Comparison of ENCODE assay signal across 9 mouse cellular contexts in the genomic region with DNA sequence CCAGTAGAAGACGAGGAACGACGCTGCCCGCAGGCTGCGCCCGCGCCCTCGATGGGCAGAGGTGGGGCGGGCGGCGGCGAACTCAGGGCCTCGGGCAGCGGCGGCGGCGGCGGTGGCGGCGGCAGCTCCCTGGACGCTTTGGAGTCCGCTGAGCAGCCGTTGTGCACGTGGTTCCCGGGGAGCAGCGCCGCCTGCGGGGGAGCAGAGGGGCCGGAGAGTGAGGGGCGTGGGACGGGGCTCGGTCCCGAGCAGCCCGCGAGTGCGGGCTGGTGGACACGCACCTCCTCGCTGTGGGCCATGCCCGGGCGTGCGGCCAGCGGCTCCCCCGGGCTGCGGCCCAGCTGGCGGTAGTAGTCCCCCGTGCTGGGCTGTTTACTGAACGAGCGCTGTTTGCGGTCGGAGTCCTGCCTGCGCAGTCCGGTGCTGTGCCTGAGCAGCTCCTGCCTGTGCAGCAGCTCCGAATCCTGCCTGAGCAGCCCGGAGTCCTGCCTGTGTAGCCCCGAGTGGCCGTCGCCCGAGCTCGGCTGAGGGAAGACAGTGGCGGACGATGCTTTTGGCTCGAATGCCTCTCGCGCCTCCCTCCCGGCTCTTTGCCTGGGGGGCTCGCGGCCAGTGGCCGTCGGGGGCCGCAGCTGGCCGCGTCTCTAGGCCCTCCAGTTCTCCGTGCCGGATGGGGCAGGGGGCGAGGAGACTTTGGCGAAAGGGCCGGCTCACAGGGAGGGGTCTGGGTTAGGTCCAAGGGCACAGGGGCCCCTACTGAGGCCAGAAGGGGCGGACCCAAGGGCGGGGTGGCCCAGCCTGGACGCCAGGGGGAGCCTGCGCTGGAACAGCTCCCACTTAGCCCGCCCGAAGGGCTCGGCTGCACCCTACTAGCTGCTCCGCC. TPM values are rescaled to one million over a fixed set of nuclear protein-coding genes. Genes with fewer than 3 reads are reported as not detected.
DNase-seq lines count a peak whose midpoint lies in the region; ATAC-seq and TF ChIP-seq lines count a peak whose summit lies in the region.
"Had no signal": no experiment of that assay in that cellular context is flagged by ENCODE, and none has a peak within 500 bp of the region (broad histone marks: within the 10 kb centered on the region; RNA-seq: fewer than 3 reads in every experiment).

No protein-coding gene starts in this region.

- 1% methylated on average over 85 of the region's 85 CpGs for WGBS in forebrain, embryonic 10.5 days

- in situ Hi-C loops in ES-E14 (cut with MboI; ENCODE audit: low sequenced_read_pairs in 2 of 2, unreplicated experiment in 2 of 2): no loop called here

- peak; percentile 68 for DNase-seq in embryo, embryonic 10 days (ENCODE audit: low spot score)
- no peak for DNase-seq in embryo, embryonic 10.5 days (ENCODE audit: low spot score)
- no peak for DNase-seq in ES-E14 (ENCODE audit: low read depth, low spot score)
- DNase-seq in forebrain, embryonic 10.5 days (ENCODE audit: extremely low spot score, low spot score): peak; percentile 62
- peak; percentile 74 to 76 for DNase-seq in heart, postnatal 14 days
- peak; percentile 77 to 88 for DNase-seq in kidney, postnatal 25 days
- peak; percentile 38 to 47 for DNase-seq in spleen, postnatal 36 days (ENCODE audit: low spot score in 2 of 2)

- peak overlapping the region; percentile 67 for H3K9ac ChIP-seq in ES-E14 (ENCODE audit: insufficient read depth, low read depth, low read length, poor library complexity, severe bottlenecking)

- H3K27me3 ChIP-seq in forebrain, embryonic 10.5 days (ENCODE audit: poor library complexity, severe bottlenecking): peaks cover 100% of the 10 kb centered on the region

- no peaks in the 10 kb centered on the region for H3K36me3 ChIP-seq in ES-E14 (ENCODE audit: control insufficient read depth, insufficient read depth, low read length, poor library complexity, severe bottlenecking)
- no peaks in the 10 kb centered on the region for H3K36me3 ChIP-seq in forebrain, embryonic 10.5 days (replicated peaks)

- H3K9me3 ChIP-seq in ES-E14 (ENCODE audit: control insufficient read depth, insufficient read depth, low read depth, low read length): no peaks in the 10 kb centered on the region
- no peaks in the 10 kb centered on the region for H3K9me3 ChIP-seq in forebrain, embryonic 10.5 days

- peak; percentile 47 for ATAC-seq in megakaryocyte, adult 5-6 weeks (ENCODE audit: poor library complexity, severe bottlenecking)

- no peak overlapping the region; the same call in 1 of the 2 replicates for H3K27ac ChIP-seq in ES-E14 (ENCODE audit: insufficient read depth, low read depth, low read length, poor library complexity, severe bottlenecking)
- H3K27ac ChIP-seq in forebrain, embryonic 10.5 days: peak overlapping the region; percentile 77

- H3K4me3 ChIP-seq in ES-E14 (ENCODE audit: insufficient read depth in 1 of 2, low read depth in 1 of 2, low read length in 2 of 2, poor library complexity in 1 of 2, severe bottlenecking in 1 of 2): peak overlapping the region; percentile 68 to 75
- H3K4me3 ChIP-seq in forebrain, embryonic 10.5 days: peak overlapping the region; percentile 50

- peaks cover 0 to 21% of the 10 kb centered on the region in 2 experiments; a peak in 2 of 4 replicates for H3K4me1 ChIP-seq in ES-E14 (ENCODE audit: control insufficient read depth in 2 of 2, insufficient read depth in 2 of 2, low read length in 2 of 2, poor library complexity in 1 of 2)
- H3K4me1 ChIP-seq in forebrain, embryonic 10.5 days: peaks cover 64% of the 10 kb centered on the region

- intact Hi-C loops in heart, postnatal 14 days (cut with DNase I): no loop called here

TF ChIP-seq in ES-E14, 5 proteins besides CTCF, POLR2A, EP300 and RAD21:
- TF ChIP-seq MAFK (IDR thresholded peaks at IDR 0.05; ENCODE audit: insufficient read depth, low read depth, low read length) (no peak), CHD2 (IDR thresholded peaks at IDR 0.05; ENCODE audit: low read depth, low read length) (no peak), ZNF384 (IDR thresholded peaks at IDR 0.05; ENCODE audit: low read depth, low read length) (no peak), ZC3H11A (IDR thresholded peaks at IDR 0.05; ENCODE audit: borderline replicate concordance, low read depth, low read length) (no peak), HCFC1 (IDR thresholded peaks at IDR 0.05; ENCODE audit: borderline replicate concordance, insufficient read depth, low read length) (0 out of 2 replicates have a peak, but pooled peaks have one; percentile 22)

RNA-seq across cellular contexts. Expression of a gene that starts 15.3 kb away (rescaled TPM):
- total RNA-seq in ES-E14 (2012; rRNA removed): 3.8 and 5.7 TPM in 2 replicates
- polyA plus RNA-seq in forebrain, embryonic 10.5 days (2016; fragmentation: Nextera tagmentation; extraction: Ambion mirVana): 0.72 and 0.96 TPM in 2 replicates
- 1 to 10 TPM; 4.0 to 6.7 TPM for total RNA-seq in heart, postnatal 14 days (2021)
- total RNA-seq in megakaryocyte, adult 5-6 weeks (2015): 0.13 and 0.25 TPM in 2 replicates
- total RNA-seq in megakaryocyte, adult 5-6 weeks (2017): 0.18 and 2.8 TPM in 2 replicates

RNA-seq across cellular contexts. Expression of a gene that starts 21.2 kb away (rescaled TPM):
- total RNA-seq in ES-E14 (2012; rRNA removed): 5.6 and 6.6 TPM in 2 replicates
- polyA plus RNA-seq in forebrain, embryonic 10.5 days (2016; fragmentation: Nextera tagmentation; extraction: Ambion mirVana): 5.6 and 5.9 TPM in 2 replicates
- 1 to 10 TPM; 1.4 to 2.0 TPM for total RNA-seq in heart, postnatal 14 days (2021)
- total RNA-seq in megakaryocyte, adult 5-6 weeks (2015): 1.2 and 1.4 TPM in 2 replicates
- 0.22 and 0.24 TPM in 2 replicates for total RNA-seq in megakaryocyte, adult 5-6 weeks (2017)

RNA-seq across cellular contexts. Expression of a gene that starts 27.7 kb away (rescaled TPM):
- 0.32 and 0.58 TPM in 2 replicates for total RNA-seq in ES-E14 (2012; rRNA removed)
- polyA plus RNA-seq in forebrain, embryonic 10.5 days (2016; fragmentation: Nextera tagmentation; extraction: Ambion mirVana): not detected in 2 replicates
- not detected for total RNA-seq in heart, postnatal 14 days (2021)
- total RNA-seq in megakaryocyte, adult 5-6 weeks (2015): not detected in 2 replicates
- total RNA-seq in megakaryocyte, adult 5-6 weeks (2017): not detected in 2 replicates
- total RNA-seq: layer of hippocampus, postnatal 14 days had no signal

RNA-seq across cellular contexts. Expression of a gene that starts 46.9 kb away (rescaled TPM):
- 38.8 and 51.9 TPM in 2 replicates for total RNA-seq in ES-E14 (2012; rRNA removed)
- polyA plus RNA-seq in forebrain, embryonic 10.5 days (2016; fragmentation: Nextera tagmentation; extraction: Ambion mirVana): 61.0 and 64.4 TPM in 2 replicates
- 10 to 100 TPM; 37.3 to 39.3 TPM for total RNA-seq in heart, postnatal 14 days (2021)
- total RNA-seq in megakaryocyte, adult 5-6 weeks (2015): 43.3 and 44.5 TPM in 2 replicates
- 40.1 and 43.3 TPM in 2 replicates for total RNA-seq in megakaryocyte, adult 5-6 weeks (2017)

RNA-seq across cellular contexts. Expression of a gene that starts 58.7 kb away (rescaled TPM):
- 37.3 and 81.4 TPM in 2 replicates for total RNA-seq in ES-E14 (2012; rRNA removed)
- polyA plus RNA-seq in forebrain, embryonic 10.5 days (2016; fragmentation: Nextera tagmentation; extraction: Ambion mirVana): 9.6 and 9.8 TPM in 2 replicates
- 10 to 100 TPM; 27.0 to 28.9 TPM for total RNA-seq in heart, postnatal 14 days (2021)
- total RNA-seq in megakaryocyte, adult 5-6 weeks (2015): 1.7 and 2.6 TPM in 2 replicates
- 3.0 and 3.6 TPM in 2 replicates for total RNA-seq in megakaryocyte, adult 5-6 weeks (2017)

Comparison
In these comparisons a context has a peak if more than half of its experiments do, and no peak if none do; other contexts are left out.
1. DNase-seq: peak in embryo, embryonic 10 days (single experiment), forebrain, embryonic 10.5 days (single experiment), heart, postnatal 14 days (2 of 2), kidney, postnatal 25 days (2 of 2) and spleen, postnatal 36 days (2 of 2); none in embryo, embryonic 10.5 days (single experiment) and ES-E14 (single experiment).